Mouse (Mus musculus) induced T-regulatory cell, adult 2 months (primary cell): ENCODE results near the gene Il4.

ENCODE experiments used
- DNase-seq: peaks from one replicate; pipeline ENCODE4 v3.0.0-alpha.2; 2012; ENCODE audit warnings: low read depth

Il4 gene

DNA sequence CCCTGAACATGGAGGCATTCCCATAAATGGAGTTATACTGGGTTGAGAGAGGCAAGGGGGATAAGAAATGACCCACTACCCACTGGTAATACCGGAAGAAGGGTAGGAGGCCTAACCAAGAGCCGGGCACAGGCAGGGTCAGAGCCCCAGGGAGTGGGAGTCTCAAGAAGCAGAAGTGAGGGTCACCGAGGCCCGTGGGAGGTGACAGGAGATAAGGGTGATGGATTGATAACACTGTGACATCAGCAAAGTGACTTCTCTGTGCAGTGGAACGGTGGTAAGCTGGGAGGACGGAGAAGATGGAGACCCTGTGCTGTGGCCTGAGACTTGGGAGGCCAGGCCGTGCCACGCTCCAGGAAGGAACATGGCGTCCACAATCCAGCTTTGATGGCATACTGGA, 5.1 kb upstream of the Il4 start:
- DNase-seq: no peak

DNA sequence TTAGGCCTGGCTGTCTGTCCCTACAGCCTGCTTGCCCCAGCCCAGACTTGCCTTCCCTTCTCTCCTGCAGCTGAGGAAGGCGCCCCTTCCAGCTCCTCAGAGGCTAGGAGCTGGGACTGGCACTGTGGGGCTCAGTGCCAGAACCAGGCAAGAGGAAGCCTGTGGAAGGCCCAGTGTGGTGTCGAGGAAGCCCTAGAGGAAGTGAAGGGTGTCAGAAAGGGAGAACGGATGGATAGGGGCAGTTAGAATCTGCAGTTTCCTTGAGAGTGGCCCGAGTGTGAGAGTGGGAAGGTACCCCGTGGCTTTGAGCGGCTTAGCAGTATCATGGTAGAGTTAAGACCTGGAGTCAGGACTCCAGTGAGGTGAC, 4.0 kb upstream of the Il4 start:
- DNase-seq: no peak

DNA sequence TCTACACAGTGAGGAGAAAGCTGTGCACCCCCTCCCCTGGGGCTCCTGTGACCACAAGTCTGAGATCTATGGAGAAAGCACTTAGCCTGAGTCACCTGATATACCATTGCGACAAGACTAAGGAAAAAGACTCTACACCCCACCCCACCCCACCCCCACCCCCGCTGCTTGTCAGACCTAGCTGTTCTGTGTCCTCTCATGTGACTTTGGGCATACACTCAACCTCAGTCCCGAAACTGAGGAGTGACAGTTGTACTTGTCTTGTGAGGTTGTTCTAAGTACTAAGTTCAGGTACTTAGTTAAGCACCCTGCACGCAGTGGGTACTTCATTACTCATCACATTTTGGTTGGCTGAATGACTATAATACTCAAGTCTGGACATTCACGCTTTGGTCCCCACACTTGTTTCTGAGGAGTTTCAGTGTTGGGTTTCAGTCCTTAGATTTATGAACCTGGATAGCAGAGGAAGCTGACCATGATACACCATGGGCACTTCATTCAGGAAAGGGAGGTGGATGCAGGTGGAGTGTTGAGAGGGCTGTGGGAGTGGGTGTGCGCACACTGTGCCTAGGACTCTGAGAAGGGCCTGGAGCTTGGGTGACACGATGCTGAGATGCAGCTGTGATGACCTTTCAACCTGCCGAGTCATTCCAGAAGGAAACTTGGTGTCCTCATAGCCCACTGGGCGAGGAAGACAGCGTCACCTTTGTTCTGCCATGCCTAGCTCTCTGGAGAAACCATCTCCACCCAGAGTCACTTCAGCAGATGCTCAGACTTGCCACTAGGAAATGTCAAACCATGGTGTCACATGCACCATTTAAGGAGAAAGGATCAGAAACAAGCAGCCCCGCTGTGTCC, 3.3 kb upstream of the Il4 start:
- DNase-seq: no peak

DNA sequence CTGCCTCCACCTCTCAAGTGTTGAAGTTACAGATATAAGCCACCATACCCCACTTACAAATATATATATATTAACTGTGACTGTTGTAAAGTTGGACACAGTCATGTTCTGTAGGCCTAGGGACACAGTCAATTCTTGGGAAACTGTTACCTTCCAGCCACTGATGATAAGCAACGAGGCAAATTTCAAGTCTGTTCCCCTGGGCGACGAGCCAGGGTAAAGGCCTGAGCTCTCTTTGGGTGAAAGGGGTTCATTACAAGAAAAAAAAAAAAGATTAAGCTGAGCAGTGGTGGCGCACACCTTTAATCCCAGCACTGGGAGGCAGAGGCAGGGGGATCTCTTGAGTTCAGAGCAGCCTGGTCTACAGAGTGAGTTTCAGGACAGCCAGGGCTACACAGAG, 1.6 kb upstream of the Il4 start:
- no peak for DNase-seq

DNA sequence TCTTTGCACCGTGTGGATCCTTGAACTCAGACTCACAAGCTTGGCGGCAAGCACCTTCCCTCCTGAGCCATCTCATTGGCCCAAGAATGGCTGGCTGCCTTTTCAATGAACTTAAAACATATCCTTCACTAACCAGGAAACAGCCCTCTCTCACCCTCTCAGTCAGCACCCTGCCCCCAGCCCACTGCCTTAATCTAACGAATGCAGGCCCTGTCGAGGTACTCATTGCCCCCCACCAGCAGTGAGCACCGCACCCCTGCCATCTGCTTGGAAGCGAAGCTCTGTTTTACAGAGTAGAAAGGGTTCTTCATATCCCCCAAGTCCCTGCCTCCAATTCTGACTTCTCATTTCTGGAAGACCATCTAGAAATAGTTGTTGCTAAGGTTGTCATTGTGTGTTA, 959 bp upstream of the Il4 start:
- no peak for DNase-seq

DNA sequence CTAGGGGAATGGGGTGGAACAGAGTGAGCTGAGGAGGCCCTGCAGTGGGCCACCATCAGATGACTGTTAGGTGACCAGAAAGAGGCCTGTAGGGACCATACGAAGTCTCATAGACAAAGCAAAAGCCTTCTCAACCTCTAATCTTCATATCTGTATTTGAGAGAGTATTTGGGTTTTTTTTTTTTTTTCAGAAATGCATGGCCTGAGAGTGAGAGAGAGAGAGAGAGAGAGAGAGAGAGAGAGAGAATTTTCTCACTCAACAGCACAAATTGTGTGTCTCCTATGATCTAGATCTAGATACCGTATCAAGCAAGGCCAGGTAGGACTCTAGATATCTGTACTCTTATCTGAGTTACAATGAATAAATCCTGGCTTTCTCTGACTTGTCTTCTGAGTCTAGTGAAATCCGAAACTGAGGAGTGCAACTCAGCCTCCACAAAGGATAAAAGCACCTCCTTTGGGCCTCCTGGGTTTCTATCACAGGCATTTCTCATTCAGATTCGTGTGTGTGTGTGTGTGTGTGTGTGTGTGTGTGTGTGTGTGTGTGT, 833 bp downstream of the Il4 start:
- DNase-seq: no peak

DNA sequence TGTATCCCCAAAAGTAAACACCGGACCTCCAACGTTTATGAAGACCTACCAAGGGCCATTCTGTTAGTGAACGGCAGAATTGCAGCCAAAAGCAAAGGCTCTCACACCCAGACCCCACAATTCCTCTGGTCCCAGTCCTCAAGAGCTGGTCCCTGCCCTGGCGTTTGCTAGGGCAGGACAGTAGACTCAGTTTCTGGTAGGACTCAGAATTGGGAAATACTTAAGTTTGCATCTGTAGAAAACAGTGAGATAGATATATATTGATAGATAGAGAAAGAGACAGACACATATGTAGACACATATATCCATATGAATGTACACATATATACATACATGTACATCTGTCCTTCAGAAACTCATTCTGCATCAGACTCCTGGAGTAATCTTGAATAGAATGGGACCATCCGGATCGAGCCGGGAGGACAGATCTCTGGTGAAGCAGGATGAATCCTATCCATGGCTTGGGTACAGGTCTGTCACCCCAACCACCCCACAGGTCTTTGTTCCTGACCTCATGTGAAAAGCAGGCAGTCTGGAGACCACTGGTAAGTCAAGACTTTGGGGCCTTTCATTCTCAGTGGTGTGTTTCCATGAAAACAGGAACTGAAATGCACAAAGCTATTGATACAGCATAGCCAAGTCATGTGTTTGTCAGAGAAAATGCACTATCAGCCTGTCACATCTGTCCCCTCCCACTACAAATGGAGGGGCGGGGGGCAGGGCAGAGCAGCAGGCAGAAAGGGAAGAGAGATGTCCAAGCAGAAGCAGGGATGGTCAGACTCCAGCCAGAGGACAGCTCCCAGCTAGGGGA, 1.5 kb downstream of the Il4 start:
- DNase-seq: peak; percentile 49

DNA sequence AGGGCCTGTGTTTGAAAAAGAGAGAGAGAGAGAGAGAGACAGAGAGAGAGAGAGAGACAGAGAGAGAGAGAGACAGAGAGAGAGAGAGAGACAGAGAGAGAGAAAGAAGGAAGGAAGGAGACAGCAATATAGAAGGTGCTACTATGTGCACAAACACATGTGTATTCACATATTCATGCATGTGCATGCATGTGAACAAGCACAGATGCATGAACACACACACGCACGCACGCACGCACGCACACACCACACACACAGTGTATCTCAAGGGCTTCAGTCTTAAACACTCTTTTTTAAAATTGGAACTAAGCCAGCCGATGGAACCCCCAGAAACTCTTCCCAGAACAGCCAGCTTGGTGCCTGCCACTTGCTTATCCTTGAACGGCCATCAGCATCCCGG, 2.9 kb downstream of the Il4 start:
- DNase-seq: no peak

DNA sequence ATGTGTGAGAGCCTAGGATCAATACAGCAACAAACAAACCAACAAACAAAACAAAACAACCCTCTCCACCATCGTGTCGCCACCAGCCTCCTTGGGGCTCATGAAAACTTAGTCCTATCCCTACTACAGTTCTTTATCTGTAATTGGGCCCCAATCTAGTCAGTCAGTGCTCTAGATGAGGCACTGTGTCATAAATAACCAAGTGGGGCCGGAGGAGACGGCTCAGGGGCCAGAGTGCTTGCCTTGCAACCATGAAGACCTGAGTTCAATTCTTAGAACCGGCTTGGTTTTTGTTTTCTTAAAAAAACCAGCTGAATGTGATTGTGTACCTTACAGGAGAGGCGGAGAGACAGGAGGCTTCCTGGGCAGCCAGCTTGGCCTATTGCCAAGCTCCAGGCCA, 3.3 kb downstream of the Il4 start:
- DNase-seq: no peak

DNA sequence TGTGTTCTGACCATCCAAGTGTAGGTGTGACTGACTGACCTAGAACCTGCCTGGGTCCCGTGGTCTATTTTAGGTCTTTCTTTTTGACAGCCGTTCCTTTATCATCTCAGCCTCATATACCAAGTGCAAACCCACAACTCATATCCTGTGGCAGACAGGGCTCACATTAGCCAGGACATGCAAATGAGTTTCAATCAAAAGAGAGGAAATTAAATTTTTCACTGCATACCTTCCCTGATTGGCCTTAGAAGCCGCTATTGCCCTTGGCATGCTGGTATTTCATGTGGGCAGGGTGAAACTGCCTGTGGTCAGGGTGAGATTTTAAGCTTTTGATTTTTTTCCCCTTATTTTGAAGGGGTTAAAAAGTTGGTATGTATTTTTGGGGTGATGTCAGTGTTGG, 8.8 kb downstream of the Il4 start:
- peak; percentile 63 for DNase-seq

DNA sequence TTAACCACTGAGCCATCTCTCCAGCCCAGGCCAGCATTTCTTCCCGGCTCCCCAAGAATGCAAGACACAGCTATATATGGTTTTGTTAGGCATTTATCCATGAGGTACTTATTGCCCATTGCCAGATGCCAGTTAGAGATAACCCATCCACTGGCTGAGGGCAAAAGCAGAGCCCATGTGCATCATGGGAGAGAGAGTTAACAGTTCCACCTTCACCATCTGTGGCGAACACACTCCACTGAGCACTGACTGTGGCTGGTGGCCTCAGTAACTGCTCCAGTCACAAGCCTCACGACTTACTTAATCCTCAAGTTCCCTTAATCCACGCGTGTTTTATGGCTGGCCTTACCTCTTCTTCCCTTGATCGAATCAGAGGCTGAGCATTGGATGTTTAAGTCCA, 9.2 kb downstream of the Il4 start:
- no peak for DNase-seq

DNA sequence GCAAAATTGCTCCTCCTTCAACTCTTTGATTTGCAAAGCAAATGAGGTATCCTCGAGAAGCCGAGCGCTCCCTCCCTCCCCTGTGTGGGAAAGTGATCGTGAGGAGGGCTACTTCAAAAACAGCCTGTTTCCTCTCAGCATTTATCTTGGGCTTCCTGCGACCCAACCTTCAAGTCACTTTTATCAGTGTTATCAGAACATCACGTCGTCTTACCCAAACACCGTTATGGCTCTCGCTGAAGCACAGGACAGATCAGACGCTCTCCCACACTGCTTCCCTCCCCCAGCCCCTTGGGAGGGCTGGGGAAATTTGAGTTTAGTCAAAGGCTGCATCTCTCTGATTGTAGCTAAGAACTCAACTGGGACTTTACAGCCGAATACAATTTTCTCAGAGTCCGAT, 12.9 kb downstream of the Il4 start:
- peak; percentile 61 for DNase-seq

DNA sequence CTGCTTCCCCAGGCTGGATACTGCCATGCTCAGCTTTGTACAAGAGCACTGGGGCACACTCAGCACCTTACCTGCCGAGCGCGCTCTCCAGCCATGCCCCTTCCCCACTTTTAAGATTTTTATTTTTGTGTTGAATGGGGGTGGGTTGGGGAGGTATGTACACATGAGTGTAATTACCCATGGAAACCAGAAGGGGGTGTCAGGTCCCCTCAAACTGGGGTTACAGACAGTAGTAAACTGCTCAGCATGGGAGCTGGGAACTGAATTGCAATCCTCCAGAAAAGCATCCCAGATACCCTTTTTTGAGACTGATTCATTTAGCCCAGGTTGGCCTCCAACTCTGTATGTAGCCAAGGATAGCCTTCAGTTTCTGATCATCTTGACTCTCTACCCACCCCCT, 13.5 kb downstream of the Il4 start:
- DNase-seq: no peak

DNA sequence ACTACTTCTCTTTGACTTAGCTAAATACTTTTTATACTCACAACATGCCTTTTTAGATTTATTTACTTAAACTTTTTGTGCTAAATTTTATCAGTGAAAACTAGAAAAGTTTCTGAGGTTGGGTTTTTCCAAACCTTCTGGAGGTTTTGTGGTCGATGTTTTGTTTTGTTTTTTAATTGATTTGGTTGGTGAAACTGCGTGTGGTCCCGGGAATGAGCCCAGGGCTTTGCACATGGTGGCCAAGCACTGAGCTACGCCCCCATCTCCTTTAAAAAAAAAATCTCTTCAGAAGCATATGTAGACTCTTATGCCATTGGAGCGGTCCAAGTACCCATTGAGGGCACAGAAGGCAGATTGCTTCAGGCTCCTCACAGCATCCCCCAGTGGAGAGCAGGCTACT, 27.4 kb downstream of the Il4 start:
- DNase-seq: peak; percentile 51

DNA sequence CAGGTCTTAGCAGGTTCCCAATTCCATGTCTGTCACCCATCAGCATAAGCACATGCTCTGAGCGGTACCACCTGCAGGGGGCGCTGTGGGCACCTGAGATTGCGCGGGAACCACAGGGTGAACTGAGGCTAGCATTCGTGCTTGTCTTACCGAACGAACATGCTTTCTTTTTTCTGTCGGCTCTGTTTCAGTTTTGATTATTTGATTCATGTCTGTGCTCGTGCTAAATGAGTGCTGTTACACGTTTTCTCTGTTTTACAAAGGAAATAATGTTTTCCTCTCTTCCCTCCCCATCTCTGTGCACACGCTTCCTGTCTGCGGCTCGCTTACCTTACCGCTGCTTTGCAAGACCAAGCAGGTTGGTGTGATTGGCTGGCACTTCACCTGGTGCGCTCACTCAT, 28.1 kb downstream of the Il4 start:
- peak; percentile 89 for DNase-seq

DNA sequence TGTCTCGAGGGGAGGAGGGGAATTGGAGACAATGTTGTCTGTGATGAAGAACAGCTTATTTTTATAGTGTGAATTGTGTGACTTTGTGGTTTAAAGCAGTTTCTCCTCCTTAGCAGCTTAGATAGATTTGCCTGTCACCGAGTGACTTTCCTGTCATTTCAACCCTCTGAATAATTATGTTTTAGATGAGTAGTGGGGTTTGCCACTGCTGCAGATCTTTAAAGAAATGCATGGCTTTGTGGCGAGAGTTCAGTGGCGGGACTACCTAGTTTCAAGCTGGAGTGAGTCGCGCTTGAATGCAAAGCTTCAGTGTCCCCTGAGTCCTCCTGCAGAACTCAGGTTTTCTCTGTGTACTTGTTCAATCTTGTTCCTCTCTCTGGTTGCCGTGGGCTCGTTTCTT, 30.2 kb downstream of the Il4 start:
- no peak for DNase-seq

DNA sequence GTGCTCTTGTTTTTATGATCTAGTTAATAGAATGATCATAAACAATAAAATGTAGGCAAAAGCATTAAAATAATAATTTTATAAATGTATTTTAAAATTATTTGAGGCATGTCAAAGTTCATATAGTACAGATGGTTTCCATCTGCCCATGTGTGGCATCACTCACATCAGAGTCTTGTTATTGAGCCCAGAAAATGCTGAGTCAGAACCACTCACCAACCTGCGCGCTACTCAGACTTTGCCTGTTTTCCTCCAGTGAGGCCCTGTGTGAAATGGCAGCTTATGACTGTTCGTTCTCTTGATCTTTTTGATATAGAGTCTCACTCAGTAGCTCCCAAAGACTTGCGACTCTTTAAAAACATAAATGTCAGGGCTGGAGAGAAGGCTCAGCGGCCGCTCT, 33.0 kb downstream of the Il4 start:
- peak; percentile 30 for DNase-seq

DNA sequence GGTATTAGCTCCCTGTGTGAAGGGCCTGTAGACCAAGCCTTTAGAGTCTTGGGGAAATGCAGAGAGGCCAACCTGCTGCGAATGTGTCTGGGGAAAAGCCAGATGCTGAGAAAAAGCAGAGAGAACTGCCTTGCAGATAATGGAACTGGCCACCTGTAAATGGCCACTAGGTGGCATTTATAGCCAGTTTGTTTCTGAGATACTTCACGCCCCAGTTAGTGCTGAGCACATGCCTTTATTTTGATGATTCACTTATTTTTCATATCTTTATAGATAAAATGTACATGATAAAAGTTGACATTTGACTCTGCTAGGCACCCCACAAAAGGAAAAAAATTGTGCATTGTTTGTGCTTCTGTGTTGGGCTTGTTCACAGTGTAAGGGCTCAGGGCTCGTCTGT, 33.6 kb downstream of the Il4 start:
- DNase-seq: peak; percentile 65

DNA sequence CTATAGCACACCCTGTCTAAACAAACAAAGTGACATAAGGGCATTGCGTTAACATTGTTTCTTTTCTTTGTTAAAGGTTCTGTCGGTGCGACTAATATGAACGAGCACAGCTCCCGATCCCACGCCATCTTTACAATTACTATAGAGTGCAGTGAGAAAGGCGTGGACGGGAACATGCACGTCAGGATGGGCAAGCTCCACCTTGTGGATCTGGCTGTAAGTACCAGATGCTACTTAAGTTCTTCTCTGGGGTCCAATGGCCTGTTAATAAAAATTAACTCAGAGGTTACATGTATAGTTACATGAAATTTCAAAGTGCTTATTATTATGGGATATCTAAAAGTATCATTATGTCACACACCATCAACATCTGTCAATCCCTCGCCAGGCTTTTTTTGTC, 35.3 kb downstream of the Il4 start:
- DNase-seq: no peak

DNA sequence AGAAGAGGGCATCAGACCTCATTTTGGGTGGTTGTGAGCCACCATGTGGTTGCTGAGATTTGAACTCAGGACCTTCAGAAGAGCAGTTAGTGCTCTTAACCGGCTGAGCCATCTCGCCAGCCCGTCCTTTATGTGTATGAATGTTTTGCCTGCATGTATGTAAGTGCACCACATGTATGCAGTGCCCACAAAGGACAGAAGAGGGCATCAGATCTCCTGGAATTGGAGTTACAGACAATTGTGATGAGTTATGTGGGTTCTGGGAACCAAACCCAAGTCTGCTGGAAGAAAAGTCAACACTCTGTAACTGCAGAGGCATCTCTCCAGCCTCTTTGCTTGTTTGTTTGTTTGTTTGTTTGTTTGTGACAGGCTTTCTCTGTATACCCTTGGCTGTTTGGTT, 37.9 kb downstream of the Il4 start:
- DNase-seq: no peak

DNA sequence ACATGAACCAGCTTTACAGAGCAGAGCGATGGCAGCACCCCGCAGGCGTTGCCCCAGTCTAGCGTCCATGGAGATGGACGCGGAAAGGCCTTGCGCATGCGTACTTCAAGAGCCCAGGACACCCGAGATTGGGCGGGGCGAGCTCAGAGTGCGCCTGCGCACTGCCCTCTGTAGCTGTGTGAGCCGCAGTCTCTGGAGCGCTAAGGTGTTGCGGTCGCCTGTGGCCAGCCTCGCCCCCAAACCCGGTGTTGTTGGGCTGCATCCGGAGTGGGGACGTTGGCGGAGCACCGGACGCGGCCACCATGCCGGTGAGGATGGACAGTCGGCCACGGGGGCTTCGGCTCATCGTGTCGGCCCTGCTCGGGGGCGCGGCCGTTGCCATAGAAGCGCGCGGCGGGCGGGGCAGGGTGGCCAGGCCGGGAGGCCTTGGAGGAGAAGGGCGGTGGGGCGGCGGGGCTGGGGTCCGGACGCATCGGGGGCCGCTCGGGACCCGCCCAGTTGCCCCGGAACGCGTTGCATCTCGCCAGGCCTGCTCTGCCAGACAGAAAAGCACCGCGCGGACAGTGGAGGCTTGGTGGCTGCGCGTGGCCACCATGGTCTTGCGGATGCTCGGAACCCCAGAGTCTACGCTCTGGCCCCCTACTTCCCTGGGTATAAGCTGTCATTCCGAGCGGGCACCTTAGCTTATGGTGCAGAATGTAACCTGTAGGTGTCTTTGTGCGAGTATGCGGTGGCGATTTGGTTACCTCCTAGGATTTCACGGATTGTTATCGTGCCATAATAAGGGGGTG, 51.0 kb downstream of the Il4 start, which contains the start of gene Kif3a:
Gene Kif3a, plus strand, starts transcription at position 156 of the 791 bp plus-strand sequence.
- DNase-seq: peak; percentile 96

DNA sequence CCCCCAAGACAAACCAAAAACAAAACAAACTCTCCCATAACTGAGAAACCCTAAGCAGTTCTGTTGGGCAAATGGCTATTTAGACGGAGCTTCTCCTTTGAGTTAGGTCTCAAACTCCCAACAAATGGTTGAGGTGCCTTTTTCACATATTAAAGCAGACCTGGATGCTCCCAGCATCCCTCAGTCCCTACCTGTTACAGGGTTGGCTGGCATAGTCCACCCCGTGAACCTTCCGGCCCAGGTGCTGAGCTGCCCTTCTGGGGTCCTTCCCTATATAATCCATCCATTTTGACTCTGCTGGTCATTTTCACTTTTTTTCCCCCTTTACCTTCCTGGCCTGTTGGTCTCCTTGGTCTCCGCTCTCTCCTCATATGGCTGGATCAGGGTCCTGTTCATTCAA, 51.8 kb downstream of the Il4 start:
- DNase-seq: no peak
